Mouse (Mus musculus) neutrophil, adult 59 days (primary cell): ENCODE data around the gene Kpna6. TPM values are rescaled to one million over a fixed set of nuclear protein-coding genes. Genes with fewer than 3 reads are reported as not detected.

Experiments used
- total RNA-seq, 2 experiments: library from RNA; stranded (reverse); gene quantifications; 1 replicate in 1 of 2; 2 replicates in 1 of 2; pipeline ENCODE4 v1.2.4; 2023

The Kpna6 gene
- total RNA-seq, result 10 to 100 TPM; 27.1 to 33.3 TPM

DNA sequence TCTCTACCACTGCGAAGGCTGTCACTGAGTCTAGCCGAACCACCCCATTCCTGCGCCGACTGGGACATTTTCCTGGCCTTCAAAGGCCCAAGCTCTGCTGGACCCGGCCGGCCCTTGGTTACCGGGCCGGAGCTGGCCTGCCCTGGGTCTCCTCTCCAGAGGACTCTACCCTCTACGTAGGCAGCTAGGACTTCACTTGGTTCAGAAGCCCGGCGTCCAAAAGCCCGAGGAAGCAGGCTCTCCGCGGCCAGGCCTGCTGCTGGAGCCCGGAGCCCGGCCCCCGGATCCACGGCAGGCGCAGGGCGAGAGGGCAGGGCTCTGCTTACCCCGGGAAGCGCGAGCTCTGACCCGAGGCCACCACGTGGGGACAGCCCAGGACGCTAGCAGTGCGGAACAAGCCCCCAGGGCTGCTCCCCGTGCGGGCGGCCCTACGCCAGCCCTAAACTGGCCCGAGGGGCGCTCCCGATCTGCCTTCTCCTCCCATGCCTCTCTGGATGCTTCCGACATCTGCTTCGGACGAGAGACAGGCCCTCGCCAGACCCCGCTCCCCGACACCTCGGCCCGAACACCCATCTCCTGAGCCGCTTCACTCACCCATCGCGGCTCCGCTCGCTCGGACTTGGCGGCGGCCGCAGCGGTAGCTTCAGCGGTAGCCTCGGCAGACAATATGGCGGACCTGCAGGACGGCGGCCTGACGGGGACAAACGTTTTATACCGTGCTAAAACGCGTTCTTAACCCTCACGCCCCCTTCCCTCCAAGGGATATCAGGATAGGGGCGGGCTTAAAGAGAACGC, at the start of gene Kpna6:
Gene Kpna6, minus strand, starts transcription at position 685 of the 795 bp plus-strand sequence.

DNA sequence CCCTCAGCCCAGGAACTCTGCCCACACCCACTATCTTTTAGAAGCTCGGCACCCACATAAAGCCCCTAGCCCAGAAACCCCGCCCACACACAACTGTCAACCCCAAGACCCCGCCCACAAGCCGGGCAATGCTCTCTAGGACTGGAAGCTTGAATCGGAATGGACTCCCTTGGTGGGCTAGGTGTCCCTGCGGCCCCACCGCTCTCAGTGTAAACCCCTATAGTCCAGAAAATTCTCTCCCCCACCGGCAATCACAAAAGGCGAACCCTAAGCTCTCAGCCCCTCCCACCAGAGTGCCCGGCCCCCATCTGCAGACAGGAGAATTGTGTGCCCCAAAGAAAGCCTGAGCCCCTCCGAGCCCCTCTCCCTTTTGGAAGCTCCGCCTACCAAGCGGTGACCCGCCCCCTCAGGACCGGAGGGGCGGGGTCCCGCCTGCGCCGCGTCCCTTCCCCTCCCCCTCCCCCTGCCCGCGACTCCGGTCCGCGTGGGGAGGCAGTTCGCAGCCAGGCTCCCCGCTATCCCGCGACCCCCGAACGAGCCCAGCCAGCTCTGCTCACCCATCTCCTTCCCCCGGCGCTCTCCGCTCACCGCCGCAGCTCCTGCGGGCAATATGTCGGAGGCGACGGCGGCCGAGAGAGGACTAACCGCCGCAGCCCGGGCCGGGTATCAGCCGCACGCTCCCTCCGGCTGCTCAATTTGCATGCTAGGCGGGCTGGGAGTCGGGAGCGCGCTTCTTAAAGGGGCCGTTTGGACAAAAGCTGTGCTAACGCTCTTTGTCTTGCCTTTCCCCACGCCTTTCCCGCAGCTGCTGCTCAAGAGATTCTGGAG, 23.8 kb upstream of the Kpna6 start, which contains the start of gene Tmem39b:
Gene Tmem39b, minus strand, starts transcription at position 681 of the 828 bp plus-strand sequence.

DNA sequence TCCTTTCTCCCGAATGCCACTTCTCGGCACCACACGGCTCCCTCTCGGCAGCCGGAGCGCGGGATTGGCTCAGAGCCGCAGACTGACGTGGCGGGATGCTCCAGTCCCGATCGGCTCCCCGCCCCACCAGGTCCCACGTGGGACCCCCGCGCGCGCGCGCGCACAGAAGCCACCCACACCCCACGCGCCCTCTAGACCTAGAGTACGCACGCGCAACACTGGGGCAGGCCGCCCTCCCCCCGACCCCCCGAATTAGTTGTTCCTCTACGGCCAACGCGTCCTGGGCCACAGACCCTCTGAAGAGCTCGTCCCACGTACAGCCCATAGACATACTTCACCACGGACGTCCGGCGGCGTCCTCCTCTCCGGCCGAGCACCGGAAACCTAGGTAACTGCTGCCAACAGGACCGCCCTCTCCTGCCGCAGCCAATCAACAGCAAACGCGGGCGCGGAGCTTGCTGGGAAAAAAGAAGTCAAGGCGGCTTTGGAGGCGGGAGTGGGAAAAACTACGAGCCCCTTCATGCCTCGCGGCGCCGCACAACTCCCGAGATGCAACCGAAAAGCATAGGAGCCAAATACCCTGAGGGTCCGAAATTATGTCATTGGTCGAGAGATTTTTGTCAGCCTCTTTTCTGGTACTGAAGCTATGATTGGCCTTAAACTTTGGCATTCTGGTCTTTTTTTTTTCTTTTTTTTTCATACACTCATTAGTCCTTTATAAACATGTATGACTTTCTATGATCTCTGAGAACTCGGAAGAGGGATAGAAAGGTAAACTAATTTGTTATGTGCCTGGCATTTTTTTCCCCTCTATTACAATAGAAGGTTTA, 31.7 kb downstream of the Kpna6 start, which contains the start of gene Txlna:
Gene Txlna, minus strand, starts transcription at position 428 of the 830 bp plus-strand sequence.

DNA sequence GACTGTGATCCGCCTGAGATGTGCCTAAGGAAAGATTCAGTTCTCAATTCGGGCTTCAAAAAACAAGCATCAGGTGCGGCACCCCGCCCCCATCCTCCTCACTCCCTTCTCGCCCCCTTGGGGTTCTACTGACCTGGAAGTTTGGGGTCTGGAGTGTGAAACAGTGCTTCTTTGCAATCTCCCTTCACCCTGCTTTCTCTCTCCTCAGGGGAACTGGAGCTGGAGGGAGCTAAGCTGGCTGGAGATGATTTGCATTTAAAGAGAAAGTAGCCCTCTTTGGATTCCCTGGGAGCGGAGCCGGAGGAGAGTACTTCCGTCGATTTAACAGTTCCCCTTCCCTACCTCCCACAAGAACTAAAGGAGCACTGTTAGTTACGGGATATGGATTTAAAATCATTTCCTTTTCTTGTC, 48.9 kb downstream of the Kpna6 start, which contains the start of gene Ccdc28b:
Gene Ccdc28b, minus strand, starts transcription at position 267 of the 411 bp plus-strand sequence.

DNA sequence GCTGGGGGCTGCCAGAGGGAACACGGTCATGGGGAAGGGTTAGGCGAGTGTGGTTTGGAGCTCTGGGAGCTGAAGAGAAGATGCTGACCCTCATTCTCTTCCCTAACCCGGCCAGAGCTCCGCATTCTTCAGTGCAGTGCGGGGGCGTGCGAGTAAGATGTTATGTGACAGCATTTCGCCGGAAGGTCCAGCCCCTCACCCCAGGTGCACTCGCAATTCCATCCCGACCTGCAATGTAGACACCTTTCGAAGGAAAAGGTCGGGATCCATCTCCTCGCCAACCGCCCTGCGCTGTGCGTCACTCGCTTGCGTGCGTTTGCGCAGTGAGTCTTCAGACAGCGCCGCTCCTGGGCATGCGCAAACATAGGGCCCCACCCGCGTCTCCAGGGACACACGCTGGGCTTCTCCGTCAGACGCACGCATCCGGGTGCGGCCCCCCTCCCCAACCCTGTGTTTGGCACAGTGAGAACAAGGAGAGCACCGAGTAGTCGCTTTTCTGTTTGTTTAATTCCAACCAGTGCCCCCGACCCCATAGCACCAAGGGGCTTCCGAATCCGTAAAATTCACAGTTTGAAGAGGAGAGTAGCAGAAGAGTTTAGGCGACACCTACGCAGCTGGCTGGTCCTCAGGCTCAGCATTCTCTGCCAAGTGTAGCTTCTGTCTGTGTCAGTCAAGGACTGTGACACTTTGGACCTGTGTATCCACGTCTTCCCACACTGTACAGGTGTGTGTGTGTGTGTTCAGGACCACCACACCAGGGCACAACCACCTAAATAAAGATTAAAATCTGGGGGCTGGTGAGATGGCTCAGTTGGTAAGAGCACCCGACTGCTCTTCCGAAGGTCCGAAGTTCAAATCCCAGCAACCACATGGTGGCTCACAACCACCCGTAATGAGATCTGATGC, 53.5 kb downstream of the Kpna6 start, which contains the start of gene Iqcc:
Gene Iqcc, minus strand, starts transcription at position 314 of the 906 bp plus-strand sequence.

DNA sequence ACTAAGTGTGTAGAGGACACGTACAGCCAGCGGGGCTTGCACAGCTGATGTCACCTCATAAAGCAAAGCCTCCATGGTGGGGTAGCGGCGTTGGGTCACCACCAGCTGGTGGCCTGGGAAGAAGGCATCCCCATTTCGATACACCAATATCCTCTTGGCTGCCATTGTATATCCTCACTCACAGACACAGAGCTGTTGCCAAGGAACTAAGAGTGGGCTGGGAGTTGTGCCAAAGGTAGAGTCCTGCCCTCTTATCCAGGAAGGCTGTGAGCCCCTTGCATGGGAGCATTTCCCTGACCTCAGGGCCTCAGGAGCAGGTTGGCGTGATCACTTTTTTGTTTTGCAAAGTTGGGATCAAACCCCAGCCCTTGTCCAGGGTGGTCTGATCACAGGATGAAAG, 58.5 kb downstream of the Kpna6 start, which contains the start of gene Dcdc2b:
Gene Dcdc2b, minus strand, starts transcription at position 165 of the 400 bp plus-strand sequence.

DNA sequence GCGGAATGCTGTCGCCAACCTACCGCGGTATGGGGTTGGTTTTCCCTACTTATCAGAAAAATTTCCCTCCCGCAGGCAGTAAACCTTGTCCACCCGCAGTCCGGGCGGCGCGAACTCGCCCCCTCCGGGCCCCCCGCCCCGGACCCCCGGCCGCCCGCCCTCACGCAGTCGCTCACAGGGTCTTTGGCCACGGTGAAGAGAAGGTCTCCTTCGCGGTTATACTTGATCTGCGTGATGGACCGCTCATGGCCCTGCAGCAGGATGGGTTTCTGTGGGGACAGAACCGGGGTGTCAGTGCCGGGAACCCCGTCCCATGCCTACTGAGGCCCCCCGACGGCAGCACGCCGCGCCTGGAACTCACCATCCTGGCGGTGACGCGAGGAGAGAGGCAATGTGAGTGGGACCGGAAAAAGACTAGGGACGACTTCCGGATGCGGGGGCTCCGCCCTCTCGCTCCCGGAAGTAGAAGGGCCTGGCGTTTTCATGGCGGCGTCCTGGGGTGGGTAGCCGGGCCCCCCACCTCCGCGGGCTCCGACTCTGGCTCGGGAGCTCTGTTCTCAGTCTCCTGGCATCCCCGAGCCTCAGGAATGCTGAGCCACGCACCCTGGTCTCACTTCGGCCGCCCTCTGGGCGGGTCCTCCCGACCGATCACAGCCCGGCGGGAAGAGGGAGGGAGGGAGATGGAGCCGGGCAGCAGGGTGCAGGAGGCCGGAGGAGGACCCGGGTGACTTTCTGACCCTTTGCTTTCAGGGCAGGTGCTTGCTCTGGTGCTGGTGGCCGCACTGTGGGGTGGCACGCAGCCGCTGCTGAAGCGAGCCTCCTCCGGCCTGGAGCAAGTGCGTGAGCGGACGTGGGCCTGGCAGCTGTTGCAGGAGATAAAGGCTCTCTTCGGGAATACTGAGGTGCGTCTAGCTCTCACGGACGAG, 72.1 kb downstream of the Kpna6 start, which contains the start of the genes Eif3i and Tmem234:
Gene Eif3i, minus strand, starts transcription at position 416 of the 926 bp plus-strand sequence.
Gene Tmem234, plus strand, starts transcription at position 436 of the 926 bp plus-strand sequence.

Other genes with a start within 250 kb of the Kpna6 start
- gene Zbtb8b, start 231.9 kb downstream of the Kpna6 start, total RNA-seq, result not detected
- 10 to 100 TPM; 88.5 to 95.7 TPM for gene Bsdc1, start 211.2 kb downstream of the Kpna6 start, total RNA-seq
- gene Tssk3, start 181.7 kb downstream of the Kpna6 start, total RNA-seq, result not detected
- under 1 TPM in 1 of 2 experiments, not detected in 1; 0.73 TPM for gene Fam229a, start 181.6 kb downstream of the Kpna6 start, total RNA-seq
- gene Marcksl1, start 159.2 kb downstream of the Kpna6 start, total RNA-seq, result 10 to 100 TPM; 73.9 to 96.8 TPM
- gene Hdac1, start 130.1 kb downstream of the Kpna6 start, total RNA-seq, result 10 to 100 TPM; 63.3 to 68.1 TPM
- gene Lck, start 99.1 kb downstream of the Kpna6 start, total RNA-seq, result 1 to 10 TPM; 1.2 to 2.3 TPM
- not detected for gene Fam167b, start 94.2 kb downstream of the Kpna6 start, total RNA-seq
- gene Eif3i, start 72.1 kb downstream of the Kpna6 start, total RNA-seq, result 10 to 100 TPM; 70.5 to 73.8 TPM
- gene Tmem234, start 72.1 kb downstream of the Kpna6 start, total RNA-seq, result 10 to 100 TPM; 73.8 to 94.1 TPM
- under 1 TPM in 1 of 2 experiments, not detected in 1; 0.93 TPM for gene Dcdc2b, start 58.5 kb downstream of the Kpna6 start, total RNA-seq
- gene Iqcc, start 53.7 kb downstream of the Kpna6 start, total RNA-seq, result 10 to 100 TPM in 1 of 2 experiments, 1 to 10 TPM in 1; 9.8 to 10.2 TPM
- gene Ccdc28b, start 48.8 kb downstream of the Kpna6 start, total RNA-seq, result 10 to 100 TPM; 39.0 to 44.5 TPM
- gene Txlna, start 31.7 kb downstream of the Kpna6 start, total RNA-seq, result 10 to 100 TPM; 35.0 to 37.1 TPM
- 10 to 100 TPM in 1 of 2 experiments, 1 to 10 TPM in 1; 7.9 to 11.2 TPM for gene Tmem39b, start 24.1 kb upstream of the Kpna6 start, total RNA-seq
- 10 to 100 TPM; 67.3 to 81.5 TPM for gene Khdrbs1, start 69.5 kb upstream of the Kpna6 start, total RNA-seq
- gene Ptp4a2, start 138.5 kb upstream of the Kpna6 start, total RNA-seq, result 100 to 1,000 TPM; 147 to 187 TPM